Mouse (Mus musculus) splenic B cell, adult 2 months (primary cell): ENCODE measurements around the gene Sorl1.
A peak's percentile ranks its signal among the peaks of the same experiment; 100 is the strongest.

Experiments
- DNase-seq: peaks from one replicate; pipeline ENCODE4 v3.0.0-alpha.2; 2011; ENCODE audit warnings: low read depth, low spot score
- H3K27me3 ChIP-seq: 2 replicates; pipeline ENCODE4 v1.6.1; 2012; ENCODE audit warnings: mild to moderate bottlenecking, low read length, moderate library complexity, mixed read lengths; ENCODE audit not compliant: control insufficient read depth, poor library complexity, insufficient read depth, severe bottlenecking
- H3K36me3 ChIP-seq: 2 replicates; pipeline ENCODE4 v1.6.1; 2012; ENCODE audit warnings: mild to moderate bottlenecking, low read length, moderate library complexity, mixed read lengths; ENCODE audit not compliant: control insufficient read depth, poor library complexity, insufficient read depth, severe bottlenecking

The Sorl1 gene

GRCm38 (mm10) chr9:41973775-41974657, 150.1 kb downstream of the Sorl1 start:
- DNase-seq: peak; percentile 39
- no peaks in the 10 kb centered on the region for H3K27me3 ChIP-seq

GRCm38 (mm10) chr9:41969961-41970360, 154.1 kb downstream of the Sorl1 start:
- no peaks in the 10 kb centered on the region for H3K27me3 ChIP-seq
- H3K36me3 ChIP-seq: peaks cover 21% of the 10 kb centered on the region
- no peak for DNase-seq

More at GRCm38 (mm10) chr9:41973775-41974657, 150.1 kb downstream of the Sorl1 start:
- H3K36me3 ChIP-seq: peaks cover 32% of the 10 kb centered on the region

- no peaks in the 10 kb centered on the region for H3K27me3 ChIP-seq
- no peak for DNase-seq
- peaks cover 20% of the 10 kb centered on the region for H3K36me3 ChIP-seq
Observed at GRCm38 (mm10) chr9:41968673-41969460, 155.2 kb downstream of the Sorl1 start.

GRCm38 (mm10) chr9:41961274-41961673, 162.8 kb downstream of the Sorl1 start:
- Histone ChIP-seq H3K36me3 (peaks cover 1% of the 10 kb centered on the region), H3K27me3 (no peaks in the 10 kb centered on the region)
- DNase-seq: no peak

- Histone ChIP-seq H3K36me3 (no peaks in the 10 kb centered on the region), H3K27me3 (no peaks in the 10 kb centered on the region)
- DNase-seq: no peak
Observed at GRCm38 (mm10) chr9:41958282-41958681, 165.8 kb downstream of the Sorl1 start.

GRCm38 (mm10) chr9:41953486-41953885, 170.6 kb downstream of the Sorl1 start:
- DNase-seq: peak; percentile 51
- H3K27me3 ChIP-seq: no peaks in the 10 kb centered on the region
- no peaks in the 10 kb centered on the region for H3K36me3 ChIP-seq

- Histone ChIP-seq H3K36me3 (no peaks in the 10 kb centered on the region), H3K27me3 (no peaks in the 10 kb centered on the region)
- no peak for DNase-seq
Observed at GRCm38 (mm10) chr9:41952650-41953204, 171.4 kb downstream of the Sorl1 start.

- no peak for DNase-seq
- H3K36me3 ChIP-seq: no peaks in the 10 kb centered on the region
Observed at GRCm38 (mm10) chr9:41951472-41952129, 172.5 kb downstream of the Sorl1 start.

GRCm38 (mm10) chr9:41950991-41951451, 173.1 kb downstream of the Sorl1 start:
- DNase-seq: peak; percentile 87
- Histone ChIP-seq H3K27me3 (no peaks in the 10 kb centered on the region), H3K36me3 (no peaks in the 10 kb centered on the region)

More at GRCm38 (mm10) chr9:41951472-41952129, 172.5 kb downstream of the Sorl1 start:
- H3K27me3 ChIP-seq: no peaks in the 10 kb centered on the region

GRCm38 (mm10) chr9:41950109-41950990, 173.7 kb downstream of the Sorl1 start:
- peak; percentile 78 for DNase-seq
- Histone ChIP-seq H3K36me3 (no peaks in the 10 kb centered on the region), H3K27me3 (no peaks in the 10 kb centered on the region)

GRCm38 (mm10) chr9:41949476-41949875, 174.6 kb downstream of the Sorl1 start:
- no peaks in the 10 kb centered on the region for H3K36me3 ChIP-seq
- DNase-seq: no peak
- no peaks in the 10 kb centered on the region for H3K27me3 ChIP-seq

GRCm38 (mm10) chr9:41944964-41945363, 179.1 kb downstream of the Sorl1 start:
- DNase-seq: no peak
- H3K27me3 ChIP-seq: no peaks in the 10 kb centered on the region

GRCm38 (mm10) chr9:41942970-41943635, 181.0 kb downstream of the Sorl1 start:
- H3K27me3 ChIP-seq: no peaks in the 10 kb centered on the region
- no peak for DNase-seq
- H3K36me3 ChIP-seq: no peaks in the 10 kb centered on the region

More at GRCm38 (mm10) chr9:41944964-41945363, 179.1 kb downstream of the Sorl1 start:
- no peaks in the 10 kb centered on the region for H3K36me3 ChIP-seq
